Mouse (Mus musculus) heart, adult 11 months (tissue): ENCODE results near the gene Gm20388.

Source experiments
- DNase-seq: peaks from one replicate; pipeline ENCODE4 v3.0.0; 2022

Gene Gm20388

DNA sequence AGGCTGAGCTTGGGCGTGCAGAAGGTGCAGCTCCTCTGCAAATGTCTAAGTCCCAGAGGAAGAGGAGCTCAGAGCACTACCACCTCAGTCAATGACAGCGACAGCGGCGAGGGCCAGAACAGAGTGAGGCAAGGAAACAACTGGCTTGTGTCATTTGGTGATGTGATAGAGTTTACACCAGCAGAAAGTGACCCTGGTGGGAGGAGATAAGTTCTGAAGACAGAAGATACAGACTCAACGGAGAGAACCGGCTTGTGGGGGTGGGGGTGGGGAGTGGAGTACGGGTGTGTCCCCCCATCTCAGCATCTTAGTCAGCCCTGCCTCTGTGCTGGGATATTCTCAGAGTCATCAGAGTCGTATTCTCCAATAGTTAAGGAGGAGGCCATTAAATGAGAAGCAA, 4166.7 kb downstream of the Gm20388 start:
- DNase-seq, result no peak

- no peak for DNase-seq
Observed at GRCm38 (mm10) chr8:124077998-124078397, 4167.4 kb downstream of the Gm20388 start.

GRCm38 (mm10) chr8:124078969-124079368, 4168.3 kb downstream of the Gm20388 start:
- no peak for DNase-seq

GRCm38 (mm10) chr8:124080467-124081326, 4170.1 kb downstream of the Gm20388 start:
- no peak for DNase-seq

DNA sequence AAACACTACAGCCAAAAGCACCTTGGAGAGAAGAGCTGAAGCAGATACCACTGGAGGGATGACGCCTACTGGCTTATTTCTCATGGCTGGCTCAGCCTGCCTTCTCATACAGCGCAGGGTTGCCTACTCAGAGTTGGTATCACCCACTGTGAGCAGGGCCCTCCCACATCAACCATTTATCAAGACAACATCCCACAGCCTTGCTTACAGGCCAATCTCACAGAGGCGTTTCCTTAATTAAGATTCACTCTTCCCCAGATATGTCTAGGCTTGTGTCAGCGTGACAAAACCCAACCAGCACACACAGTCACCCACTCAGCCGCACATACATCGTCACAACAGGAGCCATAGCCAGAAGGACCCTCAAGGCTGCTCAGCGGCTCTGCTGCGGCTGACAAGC, 4172.0 kb downstream of the Gm20388 start:
- DNase-seq, result no peak

DNA sequence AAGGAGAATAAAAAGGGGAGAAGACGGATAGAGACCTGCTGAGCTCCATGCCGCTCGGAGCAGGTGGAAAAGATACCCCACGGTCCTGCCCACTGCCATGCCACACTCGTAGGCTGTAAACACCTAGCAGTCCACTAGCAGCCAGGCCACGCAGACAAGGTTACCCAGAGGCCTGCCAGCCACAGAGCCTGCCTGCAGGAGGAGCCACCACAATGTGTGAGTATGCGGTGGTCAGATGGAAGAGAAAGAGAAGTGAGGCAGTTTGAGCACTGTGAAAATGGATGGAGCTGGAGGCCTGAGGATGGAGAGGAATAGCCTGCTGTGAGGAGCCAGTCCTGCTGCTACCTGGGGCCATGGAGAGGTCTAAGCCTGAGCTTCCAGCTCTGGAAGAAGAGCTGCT, 4173.0 kb downstream of the Gm20388 start:
- no peak for DNase-seq

DNA sequence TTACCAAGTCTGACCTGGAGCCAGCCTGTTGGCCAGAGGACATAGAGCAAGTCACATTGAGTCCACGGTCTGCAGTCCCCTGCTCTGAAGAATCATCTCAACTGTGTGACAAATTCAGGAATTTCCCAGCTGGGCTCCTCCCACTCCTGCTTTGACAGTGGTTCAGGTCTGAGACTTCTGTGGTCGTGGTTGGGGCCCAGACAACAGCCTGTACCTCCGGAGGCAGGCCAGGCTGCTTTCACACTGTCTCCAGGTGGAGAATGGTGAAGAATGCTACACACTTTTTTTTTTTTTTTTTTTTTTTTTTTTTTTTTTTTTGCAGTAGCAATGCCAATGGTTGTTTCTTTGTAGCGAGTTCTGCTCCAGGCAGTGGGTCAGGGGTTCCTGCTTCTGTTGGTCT, 4175.0 kb downstream of the Gm20388 start:
- DNase-seq, result no peak

GRCm38 (mm10) chr8:124088092-124088613, 4177.5 kb downstream of the Gm20388 start:
- no peak for DNase-seq

- no peak for DNase-seq
Observed at GRCm38 (mm10) chr8:124089016-124089415, 4178.4 kb downstream of the Gm20388 start.

- no peak for DNase-seq
Observed at GRCm38 (mm10) chr8:124090473-124090872, 4179.8 kb downstream of the Gm20388 start.

GRCm38 (mm10) chr8:124098953-124099622, 4188.4 kb downstream of the Gm20388 start:
- no peak for DNase-seq

- no peak for DNase-seq
Observed at GRCm38 (mm10) chr8:124099623-124099965, 4189.0 kb downstream of the Gm20388 start.

DNA sequence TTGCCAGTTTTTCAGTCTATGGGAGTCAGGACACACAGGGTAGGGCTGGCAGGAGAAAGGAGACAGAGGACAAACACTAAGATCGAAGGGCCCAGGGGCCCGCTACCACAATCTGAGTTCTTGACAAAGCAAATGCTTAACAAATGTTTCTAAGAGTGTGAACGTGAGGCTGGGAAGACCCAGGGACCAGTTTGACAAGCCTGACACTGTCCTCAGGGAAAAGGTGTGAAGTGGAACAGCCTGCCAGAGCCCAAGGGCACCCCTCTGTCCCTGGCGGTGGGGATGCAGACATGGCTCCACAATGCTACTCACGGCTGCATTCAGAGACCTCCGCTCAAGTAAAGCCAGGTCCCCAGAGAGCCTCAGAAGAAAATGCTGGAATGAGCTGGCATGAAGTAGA, 4195.2 kb downstream of the Gm20388 start:
- peak; percentile 88 for DNase-seq

- peak; percentile 83 for DNase-seq
Observed at GRCm38 (mm10) chr8:124106328-124107195, 4195.9 kb downstream of the Gm20388 start.

GRCm38 (mm10) chr8:124113108-124113507, 4202.5 kb downstream of the Gm20388 start:
- DNase-seq, result peak; percentile 73

DNA sequence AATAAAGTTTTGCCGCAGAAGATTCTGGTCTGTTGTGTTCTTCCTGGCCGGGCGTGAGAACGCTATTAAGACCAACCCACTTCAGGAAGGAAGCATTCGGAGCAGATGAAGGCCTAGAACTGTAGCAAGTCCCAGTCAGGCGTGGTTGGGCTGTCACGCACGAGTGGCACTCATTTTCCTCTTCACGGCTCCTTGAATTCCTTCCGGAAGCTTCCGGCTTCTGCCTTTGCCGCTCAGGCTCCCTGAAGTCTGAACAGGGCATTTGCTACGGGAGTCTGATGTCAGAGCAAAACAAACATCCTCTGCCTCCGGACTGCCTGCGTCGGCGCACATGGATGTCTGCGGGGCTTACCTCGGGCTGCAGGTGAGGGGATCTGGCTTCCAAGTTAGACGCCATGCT, 4214.6 kb downstream of the Gm20388 start:
- DNase-seq, result peak; percentile 72

DNA sequence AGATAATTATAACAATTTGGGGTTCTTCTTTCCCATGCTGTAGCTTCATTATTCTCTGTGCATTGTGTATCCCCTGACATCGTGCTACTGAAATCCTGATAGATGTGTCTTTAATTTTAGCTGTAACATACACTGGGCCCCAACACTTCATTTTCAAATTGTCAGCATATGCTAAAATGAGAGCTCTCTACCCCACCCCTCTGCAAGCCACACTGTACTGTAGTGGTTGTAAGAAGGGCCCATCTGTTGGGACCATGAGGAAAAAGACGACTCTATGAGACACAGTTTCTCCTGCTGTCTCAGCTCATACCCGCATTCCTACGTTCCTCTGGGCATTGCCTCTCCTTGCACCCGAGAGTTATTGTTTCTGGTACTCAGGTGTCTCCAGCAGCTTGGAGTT, 4226.6 kb downstream of the Gm20388 start:
- no peak for DNase-seq

DNA sequence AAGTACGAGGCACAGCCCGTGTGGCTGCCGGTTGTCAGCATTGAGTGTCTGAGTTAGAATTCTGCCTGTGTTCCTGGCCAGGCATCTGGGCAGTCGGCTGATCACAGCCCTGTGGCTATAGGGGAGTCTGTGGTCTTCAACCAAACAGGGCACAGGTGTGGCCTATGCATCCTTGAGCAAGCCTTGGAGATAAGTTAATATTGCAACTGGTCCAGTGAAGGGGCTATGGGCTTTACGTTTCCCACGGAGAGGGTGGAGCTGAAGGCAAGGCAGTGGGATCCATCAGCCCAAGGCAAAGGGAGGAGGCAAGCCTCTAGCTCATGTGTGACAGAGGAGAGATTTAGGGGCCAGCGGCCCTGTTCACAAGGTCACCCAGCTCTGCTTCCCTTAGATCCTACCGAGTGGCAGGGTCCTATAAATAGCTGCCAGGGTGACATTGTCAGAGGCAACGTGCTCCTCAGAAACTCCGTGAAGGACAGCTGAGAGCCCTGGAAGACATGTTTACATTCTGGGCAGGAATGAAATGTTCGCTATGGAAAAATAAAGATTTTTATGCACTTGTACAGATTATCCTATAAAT, 4229.7 kb downstream of the Gm20388 start:
- DNase-seq, result peak; percentile 81

DNA sequence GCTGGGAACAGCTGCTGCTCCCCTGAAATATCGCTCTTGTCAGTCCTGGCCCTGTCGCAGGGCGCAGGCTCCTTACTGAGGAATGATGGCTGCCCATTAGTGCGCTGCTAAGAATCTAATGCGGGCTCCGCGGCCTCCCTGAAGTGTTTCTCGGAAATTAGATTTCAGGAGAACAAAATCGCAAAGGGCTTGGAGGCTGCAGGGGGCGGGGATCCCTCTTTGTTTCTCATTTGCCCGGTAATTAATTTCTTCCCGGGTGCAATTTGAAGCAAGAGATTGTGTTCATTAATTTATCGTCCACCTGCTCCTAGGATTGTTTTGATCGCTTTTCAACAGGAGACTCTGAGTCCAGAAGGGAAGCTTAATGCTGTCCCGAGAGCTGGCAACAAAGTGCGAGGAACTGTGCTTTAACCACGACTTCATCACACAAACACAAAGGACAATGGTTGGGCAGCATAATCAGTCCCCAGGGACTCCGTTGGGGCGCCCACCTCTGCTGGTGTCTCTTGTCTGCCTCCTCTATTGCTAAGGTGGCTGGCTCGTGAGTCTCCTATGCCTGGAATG, 4230.3 kb downstream of the Gm20388 start:
- peak; percentile 71 for DNase-seq

GRCm38 (mm10) chr8:124141681-124142391, 4231.2 kb downstream of the Gm20388 start:
- peak; percentile 68 for DNase-seq

DNA sequence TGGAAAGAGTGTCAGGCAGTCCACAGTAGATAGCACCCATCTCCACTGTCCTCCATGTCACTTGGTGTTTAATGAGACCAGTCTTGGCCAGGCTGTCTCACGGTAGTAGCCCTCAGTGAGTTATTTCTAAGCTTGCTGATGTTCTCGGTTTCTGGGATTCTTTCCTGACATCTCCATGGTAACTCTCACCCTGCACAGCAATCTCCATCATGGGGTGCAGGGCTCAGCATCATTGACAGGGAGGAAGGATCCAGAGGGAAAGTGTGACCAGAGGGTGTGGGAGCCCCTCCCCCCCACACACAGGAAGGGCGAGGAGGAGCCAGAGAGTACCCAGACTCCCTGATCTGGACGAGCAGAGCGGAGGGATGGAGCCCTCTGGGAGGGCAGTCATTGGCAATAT, 4232.4 kb downstream of the Gm20388 start:
- no peak for DNase-seq
